Mouse (Mus musculus) cerebellum, adult 8-10 months (tissue): ENCODE measurements at regions not wholly inside any gene's neighbourhood (a gene's known extent, or its start where the extent isn't known, plus 50 kb on each side); places are given as distances from the start of the nearest gene placed in this dataset.
"Not testable (repeated sequence)": the region's sequence is repeated elsewhere in the genome, so short reads cannot be mapped to it uniquely, and the experiment has no call there.

Experiments used
- DNase-seq: peaks from one replicate; pipeline ENCODE4 v3.0.0; 2022

DNA sequence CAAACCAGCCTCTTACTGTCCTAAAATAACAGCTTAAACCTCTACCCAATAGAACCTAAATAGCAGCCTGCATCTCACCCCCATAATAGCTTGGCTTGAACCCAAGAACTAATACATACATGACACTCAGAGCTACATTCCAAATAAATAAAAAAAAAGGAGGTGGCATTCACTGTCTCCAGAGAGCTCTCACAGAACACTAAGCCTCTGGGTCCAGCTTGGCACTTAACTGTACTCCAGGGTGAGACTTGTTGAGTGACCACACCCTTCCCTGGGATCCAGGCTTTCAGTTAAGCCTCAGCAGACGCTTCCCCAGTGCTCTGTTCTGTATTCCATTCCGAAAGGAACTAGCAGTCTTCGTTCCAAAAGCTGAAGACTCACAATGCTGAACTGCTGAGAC is 186.3 kb upstream of the Tsc22d2 start:
- no peak for DNase-seq

DNA sequence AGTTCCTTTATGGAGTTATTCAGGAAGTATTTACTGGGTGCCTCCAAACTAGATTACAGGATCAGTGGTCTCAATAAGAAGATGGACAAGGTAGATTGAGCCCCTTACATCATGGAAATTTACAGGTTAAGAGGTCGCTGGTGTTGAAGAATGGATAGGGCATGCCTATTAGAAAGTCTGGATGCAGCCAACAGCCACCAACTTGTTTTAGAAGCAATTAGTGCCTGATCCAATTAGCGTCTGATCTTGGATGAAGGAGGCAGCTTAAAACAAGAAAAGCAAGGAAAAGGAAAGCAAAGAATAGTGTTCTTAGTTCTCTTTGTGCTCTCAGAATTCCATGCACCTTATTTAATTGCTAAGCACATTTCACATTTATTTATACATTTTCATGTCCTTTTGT is 182.8 kb upstream of the Tsc22d2 start:
- DNase-seq: no peak

DNA sequence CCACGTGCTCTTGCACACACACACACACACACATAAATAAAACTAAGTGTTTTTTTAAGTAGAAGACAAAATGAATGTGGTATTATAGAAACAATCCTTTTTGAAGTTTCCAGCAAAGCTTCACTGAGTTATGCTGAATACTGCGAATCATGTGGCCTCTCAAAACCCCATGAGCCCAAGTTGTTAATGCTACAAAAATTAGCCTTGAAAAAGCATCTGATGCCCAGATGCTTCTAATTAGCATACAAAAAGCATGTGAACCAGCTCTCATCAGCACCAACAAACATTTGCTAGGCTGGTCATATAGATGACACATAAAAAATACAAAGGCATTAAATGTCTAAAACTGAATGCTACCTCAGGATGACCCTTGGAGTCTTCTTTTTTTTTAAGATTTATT is 181.2 kb upstream of the Tsc22d2 start:
- no peak for DNase-seq

DNA sequence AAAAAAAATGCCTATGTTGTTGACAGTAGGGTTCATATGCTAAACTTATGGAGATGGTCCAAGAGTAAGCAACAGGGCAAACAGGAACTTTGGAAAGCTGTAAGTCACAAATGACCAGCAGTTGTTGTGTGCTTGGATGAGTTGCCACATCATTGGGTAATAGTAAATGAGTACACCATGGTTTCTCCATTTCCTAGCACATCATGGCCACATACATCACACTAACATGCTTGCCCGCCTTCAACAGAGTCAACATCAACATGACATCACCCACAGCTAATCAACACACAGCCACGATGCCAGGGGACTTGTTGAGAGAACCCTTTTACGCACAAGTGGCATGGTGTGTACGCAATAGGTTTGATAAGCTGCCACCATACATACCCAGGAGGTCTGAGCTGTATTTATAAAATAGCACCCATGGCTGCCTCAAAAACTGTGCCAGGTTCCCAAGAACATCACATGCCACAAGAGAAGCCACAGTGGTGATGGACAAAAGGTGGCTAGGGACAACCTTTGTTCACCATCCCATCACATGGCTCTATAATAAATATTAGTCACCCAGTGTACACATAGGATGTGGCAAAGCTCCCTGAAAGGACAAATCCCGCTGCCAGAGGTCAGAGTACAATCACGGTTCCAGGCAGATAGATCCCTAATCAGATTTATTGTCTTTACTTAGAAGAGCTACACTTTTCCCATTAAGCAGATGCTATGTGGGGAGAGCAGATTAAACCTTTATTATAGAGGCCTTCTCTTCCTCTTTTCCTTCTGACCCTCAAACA is 179.5 kb upstream of the Tsc22d2 start:
- no peak for DNase-seq

DNA sequence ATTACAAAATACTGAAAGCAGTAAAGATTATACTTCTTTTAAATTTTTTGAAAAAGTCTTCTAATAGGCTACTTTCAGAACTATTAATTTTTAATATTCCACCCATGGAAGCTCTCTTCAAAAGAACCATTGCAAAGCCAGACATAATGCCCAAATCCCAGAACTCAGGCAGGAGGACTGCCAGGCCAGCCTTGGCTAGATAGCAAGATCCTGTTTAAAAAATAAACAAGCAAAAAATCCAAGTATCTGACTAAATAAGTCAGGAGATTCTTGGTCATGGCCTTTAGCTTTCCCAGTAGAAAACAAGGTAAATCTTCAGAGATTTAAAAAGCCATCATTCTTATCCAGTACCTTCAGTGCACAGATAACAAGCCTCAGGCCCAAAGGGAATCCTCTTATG is 176.4 kb upstream of the Tsc22d2 start:
- no peak for DNase-seq

DNA sequence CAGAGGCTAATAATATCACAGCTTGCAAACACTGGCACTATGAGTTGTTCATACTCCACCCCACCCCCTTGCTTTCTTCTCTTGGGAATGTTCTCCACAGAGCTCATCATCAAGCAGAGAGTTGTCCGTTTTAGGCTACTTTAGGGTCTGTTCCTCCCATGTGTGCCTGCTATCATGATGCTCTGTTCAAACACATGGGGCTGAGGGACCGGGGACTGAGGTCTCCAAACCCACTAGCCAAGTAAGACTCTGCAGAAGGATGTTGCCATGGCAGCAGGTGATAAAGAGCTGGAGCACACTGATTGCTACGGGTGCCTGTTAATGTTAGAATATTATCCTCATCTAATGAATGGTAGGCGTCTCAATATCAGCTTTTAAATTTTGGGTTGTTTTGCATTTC is 173.7 kb upstream of the Tsc22d2 start:
- DNase-seq: no peak

DNA sequence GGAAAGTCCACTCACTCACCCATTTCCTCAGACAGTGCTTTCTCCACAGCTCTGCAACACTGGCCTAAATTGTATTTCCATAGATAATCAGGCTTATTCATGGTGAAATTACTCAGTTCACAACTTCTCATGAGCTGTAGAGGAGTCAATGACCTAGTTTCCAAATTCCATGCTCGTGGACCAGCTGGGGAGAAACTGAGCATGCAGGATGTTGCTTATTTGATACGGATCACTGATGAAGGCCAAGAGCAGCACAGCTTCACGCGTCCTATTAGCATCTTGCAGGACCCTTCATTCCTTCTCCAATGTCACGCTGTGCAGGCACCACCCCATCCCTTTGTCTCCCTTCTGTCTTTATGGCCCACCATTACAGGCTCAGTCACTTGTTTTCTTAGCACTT is 169.2 kb upstream of the Tsc22d2 start:
- DNase-seq: no peak

DNA sequence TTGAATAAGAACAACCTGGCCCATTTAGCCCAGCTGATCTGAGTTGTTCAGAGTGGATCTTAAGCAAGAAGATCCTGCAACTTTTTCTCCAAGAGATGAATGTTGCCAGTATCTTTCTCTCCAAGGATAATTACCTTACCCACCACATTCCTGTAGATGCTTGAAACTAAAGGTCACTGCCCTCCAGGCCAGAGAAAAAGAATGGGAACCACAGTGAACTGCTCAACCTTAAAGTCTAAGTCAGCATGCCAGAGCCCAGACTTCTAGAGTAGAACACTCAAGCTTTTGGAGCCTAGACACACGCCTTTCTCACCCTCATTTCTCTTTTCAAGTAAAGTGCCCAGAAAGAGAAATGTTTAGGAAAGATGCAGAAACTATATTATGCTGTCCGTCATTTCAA is 166.5 kb upstream of the Tsc22d2 start:
- no peak for DNase-seq

DNA sequence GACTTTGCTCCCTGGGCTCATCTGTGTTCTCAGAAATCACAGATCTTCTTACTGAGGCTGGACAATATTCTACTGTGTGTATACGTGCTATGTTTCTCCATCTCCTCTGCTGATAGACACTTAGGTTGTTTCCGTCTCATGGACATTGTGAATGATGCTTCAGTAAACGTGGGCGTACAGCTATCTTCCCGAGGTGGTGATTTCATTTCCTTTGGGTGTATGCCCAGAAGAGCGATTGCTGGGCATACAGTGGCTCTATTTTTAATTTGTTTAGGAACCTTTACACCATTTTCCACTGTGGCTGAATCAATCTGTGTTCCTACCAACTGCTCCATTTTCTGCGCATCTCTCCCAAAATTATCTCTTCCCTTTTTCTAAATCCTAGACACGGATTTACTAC is 160.6 kb upstream of the Tsc22d2 start:
- DNase-seq: no peak

DNA sequence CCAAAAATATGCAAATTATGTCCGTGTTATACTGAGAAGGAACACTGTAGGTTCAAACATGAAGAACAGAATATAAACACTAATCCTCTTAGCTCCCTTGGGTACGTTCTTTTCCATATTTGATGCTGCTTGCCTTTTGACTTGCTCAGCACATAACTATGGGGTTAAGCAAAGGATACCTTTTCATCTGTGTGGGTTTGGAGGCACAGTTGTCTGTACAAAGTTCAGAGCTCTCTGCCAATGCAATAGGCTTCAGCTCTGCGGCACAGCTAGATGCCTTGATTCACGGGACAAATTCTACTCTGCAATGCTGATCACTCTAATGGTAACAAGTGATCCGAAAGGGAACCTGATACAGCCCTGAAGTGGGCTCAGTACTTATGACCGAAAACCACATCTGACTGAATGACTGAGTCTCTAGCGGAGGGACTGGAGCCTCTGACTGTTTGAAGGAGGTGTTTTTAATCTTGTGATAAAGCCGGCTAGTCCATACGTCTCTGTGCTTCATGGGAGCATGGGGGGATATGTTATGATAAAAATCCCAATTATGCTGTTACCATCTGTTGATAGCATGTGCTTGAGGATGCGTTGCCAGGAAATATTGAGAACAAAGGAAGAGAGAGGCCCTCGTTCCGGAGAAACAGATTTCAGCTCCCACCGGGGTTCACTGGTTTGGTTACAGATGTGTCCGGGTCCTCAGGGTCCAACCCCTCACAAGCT is 146.7 kb upstream of the Tsc22d2 start:
- DNase-seq: no peak

DNA sequence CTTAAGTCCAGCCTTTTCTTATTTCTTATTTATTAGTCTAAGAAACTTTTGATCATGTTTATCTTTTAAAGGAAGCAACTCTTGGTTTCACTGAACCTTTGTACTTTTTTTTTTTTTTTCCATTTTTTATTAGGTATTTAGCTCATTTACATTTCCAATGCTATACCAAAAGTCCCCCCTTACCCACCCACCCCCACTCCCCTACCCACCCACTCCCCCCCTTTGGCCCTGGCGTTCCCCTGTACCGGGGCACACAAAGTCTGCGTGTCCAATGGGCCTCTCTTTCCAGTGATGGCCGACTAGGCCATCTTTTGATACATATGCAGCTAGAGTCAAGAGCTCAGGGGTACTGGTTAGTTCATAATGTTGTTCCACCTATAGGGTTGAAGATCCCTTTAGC is 143.1 kb upstream of the Tsc22d2 start:
- DNase-seq: not testable (repeated sequence)

DNA sequence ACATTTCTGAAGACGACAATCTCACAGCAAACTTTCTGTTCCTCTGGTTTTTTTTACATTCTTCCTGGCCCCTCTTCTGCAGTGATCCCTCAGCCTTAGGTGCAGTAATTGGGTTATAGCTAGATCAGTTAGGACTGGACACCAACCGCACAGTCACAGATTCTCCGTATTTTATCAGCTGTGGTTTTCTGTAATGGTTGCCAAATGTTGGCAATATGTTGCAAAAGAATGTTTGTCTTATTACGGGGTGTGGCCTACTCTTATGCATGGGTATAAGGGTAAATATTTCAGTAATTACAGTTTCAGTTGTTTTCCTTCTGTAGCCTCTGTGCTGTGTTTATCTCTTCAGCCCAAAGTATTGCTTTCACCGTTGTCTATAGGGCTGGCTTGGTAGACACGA is 133.2 kb upstream of the Tsc22d2 start:
- no peak for DNase-seq

DNA sequence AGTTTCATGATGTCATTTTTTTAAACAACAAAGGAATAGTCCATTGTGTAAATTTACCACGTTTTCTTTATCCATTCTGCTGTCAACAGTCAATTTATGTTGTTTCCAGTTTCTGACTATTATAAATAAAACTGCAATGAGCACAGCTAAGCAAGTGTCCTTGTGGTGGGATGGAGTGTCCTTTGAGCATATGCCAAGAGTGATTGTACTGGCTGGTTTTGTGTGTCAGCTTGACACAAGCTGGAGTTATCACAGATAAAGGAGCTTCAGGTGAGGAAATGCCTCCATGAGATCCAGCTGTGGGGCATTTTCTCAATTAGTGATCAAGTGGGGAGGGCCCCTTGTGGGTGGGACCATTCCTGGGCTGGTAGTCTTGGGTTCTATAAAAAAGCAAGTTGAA is 130.1 kb upstream of the Tsc22d2 start:
- not testable (repeated sequence) for DNase-seq

DNA sequence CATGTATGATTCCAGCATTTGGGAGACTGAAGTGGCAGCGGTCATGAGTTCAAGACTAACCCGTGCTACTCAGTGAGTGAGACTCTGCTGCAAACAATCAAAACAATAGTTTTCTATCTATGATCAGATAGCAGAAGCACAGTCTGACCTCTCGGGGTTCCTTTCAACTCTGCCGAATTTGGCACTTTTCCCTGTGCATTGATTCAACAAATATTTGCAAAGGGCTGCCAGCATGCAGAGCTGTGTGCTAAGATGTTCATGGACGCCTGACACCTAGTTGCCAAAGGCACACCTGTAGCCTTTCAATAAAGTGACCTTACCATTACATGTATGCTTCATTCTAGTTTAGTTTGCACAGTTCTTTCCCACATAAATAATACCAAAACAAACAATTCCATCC is 118.7 kb upstream of the Tsc22d2 start:
- no peak for DNase-seq

DNA sequence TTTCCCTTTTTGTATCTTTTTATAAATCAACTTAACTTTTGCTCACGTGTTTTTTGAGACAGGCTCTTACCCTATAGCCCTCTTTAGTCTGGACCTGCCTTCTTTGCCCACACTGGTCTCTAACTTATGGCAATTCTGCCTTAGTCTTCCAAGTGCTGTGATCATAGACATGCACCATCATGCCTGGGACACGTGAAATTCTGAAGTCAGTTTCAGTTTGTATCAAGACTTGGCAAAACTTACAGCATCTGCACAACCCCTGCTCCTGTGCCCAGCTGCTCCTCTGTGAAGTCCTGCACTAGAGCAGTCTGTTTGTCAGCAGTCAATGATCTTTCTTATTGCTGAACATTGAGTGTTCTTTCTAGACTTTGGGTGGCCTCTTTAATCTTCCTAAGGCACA is 114.3 kb upstream of the Tsc22d2 start:
- no peak for DNase-seq

DNA sequence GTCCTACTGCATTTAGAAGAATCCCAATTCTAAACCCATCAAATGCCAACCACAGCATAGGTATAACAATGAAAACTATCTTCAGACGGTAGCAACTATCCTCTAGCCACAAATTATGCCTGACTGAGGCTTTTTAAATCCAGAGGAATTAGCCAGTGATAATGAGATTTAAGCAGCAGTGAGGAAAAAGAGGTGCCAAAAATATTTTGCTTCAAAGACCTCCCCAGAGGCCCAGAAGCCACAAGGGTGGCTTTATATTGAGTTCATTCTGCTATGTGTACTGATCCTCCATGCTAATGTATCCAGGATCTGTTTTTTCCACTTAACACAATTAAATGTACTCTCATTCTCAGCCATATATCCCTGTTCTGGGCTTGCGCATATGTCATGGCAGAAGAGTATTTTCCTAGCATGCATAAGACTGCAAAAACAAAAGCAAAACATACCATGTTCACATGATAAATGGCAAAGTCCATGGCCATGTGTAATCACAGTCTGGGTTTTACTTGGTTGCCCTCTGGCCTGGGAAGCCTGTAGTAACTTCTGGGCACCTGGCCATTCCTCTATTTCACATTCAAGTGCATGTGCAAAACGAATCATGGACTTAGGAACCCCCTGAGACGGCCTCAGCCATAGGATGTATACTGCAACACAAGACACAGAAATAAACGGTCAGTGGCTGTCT is 113.6 kb upstream of the Tsc22d2 start:
- DNase-seq: no peak

DNA sequence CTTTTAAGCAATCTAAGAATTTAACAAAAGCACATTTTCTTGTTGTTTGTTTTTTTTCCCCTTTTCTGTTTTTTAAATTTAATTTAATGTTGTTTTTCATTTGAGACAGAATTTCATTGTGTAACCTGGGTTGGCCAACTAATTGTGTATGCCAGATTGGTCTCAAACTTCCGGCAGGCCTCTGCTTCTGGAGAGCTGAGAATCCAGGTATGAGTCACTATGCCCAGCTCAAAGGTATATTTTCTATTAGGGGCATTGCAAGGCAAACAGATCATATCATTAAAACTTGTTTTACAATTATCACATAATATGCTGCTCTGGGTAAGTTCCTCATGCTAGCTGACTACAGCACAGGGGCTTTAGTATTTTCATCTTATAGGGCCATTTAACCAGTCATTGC is 112.2 kb upstream of the Tsc22d2 start:
- no peak for DNase-seq

DNA sequence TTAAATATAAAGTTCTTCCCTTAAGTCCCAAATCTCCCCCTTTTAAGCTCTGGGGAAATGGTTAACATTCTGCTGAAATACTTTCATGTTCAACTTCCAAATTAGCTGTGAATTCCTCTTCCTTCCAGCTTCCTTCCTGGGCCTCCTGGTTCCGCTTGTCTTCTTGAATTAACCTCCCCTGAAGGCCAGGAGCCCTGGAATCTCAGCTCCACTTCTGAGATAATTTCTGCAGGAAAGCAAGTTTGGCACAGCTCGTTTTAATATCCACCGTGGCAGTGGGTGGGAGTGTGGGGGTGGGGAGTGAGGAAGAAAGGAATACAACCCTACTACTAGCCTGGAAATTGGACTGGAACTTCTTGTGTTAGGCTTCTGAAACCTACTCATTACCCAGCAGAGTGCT is 110.8 kb upstream of the Tsc22d2 start:
- DNase-seq: no peak

DNA sequence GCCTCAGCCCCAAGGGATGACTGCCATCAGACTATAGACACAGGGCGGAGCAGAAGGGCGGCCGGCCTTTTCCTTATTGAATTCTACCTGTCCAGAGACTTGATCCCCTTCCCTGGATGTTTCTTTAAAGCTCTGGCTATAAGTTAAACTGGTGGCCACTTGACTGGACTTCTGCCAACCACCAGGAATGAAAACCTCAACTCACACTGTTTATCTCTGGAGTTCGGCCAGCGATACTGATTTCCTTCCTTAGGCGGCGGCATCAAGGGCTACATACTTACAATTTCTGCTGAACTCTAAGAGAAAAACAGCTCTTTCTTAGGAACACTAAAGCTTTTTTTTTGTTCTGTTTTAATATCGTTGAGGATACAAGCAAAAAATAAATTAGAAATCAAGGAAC is 104.9 kb upstream of the Tsc22d2 start:
- DNase-seq: no peak

DNA sequence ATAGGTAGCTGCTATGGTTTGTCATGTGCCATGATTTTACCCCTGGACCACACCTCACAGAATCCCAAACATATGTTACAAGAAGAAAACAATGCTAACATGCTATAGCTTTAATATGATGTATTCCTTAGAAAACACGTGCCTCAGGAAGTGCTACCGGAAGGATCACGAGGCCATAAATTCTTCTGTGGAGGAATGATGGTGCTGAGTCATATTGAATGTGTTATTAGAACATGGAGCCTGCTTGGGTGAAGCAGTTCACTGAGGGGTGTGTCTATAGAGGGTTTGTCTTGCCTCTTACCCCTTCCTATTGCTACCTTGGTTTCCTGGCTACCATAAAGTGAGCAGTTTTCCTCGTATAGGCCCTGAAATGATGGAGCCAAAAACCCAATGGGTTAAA is 104.1 kb upstream of the Tsc22d2 start:
- DNase-seq: no peak

DNA sequence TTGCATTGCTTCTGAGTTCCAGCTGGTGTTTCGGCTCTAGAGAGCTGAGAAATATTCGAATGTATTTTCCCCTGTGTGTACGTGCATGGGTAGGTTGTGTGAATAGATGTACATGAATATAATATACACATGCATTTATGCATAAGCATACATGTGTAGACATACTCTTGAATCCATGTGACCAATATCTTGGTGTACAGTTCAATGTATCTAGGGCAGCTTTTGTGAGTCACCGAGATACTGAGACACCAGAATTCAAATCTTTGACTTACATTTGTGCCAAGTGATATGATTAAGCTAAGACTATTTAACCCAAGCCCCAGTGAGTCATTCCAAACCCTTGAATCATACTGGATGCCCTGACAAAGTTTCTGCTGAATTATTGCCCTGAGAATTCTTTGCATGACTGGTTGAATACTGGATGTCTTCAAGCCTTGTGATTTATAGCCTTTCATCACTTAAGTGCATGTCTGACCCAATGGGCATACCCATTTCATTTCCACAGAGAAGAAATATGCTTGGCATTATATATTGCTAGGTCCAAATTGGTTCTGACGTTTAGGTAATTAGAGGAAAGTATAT is 103.3 kb upstream of the Tsc22d2 start:
- DNase-seq: no peak

DNA sequence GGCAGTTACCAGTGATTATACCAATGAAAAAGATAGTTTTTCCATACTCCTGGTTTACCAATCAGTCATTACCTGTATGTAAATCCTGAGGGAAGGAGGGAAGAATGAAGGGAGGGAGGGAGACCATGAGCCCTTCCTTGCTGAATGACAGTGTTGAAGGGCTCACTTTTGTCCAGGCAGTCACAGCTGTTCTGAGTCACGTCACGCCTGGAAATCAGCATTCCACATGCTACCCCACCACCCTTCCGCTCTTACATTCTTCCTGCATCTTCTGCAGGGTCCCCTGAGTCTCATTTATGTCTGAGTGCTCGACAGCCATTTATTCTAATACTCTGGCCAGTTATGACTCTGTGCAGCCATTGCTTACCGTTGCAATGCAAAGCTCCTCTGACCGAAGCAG is 101.9 kb upstream of the Tsc22d2 start:
- no peak for DNase-seq

DNA sequence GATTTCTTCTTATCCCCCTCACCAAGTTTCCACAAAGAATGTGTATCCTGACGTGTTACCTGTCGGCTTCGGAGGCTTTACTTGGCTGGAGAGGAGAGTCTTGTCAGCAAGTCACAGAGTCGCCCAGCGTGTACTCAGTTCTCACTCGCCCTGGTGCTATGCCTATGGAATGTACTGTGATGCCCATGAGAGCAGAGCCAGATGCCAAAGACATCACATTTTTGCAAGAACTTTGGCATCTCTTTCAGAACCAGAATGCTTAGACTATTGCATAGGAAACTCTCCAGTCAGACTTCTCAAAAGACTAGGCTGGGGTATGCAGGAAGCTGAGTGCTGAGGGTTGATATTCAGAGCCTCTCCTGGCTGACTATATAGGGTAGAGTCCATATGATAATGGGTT is 99.3 kb upstream of the Tsc22d2 start:
- no peak for DNase-seq

DNA sequence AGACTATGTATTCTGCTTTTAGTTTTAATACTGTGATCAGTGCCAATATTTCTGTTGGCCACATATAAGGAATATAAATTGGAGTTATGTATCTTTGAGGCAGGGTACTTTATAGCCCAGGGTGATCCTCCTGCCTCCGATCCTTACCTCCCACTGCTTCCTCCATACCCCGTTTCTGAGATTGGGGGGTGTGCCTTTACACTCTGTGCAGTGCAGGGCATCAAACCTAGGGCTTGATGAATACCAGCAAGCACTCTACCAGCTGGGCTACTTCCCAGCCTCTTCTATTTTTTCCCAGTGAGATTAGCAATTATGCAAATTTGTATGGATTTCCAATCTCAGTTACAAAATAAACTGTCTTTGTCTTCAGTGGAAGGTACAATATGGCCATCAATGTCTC is 97.3 kb upstream of the Tsc22d2 start:
- DNase-seq: no peak
